Mouse (Mus musculus): ENCODE measurements around the gene Tmem30b.
A peak's percentile ranks its signal among the peaks of the same experiment; 100 is the strongest.
"Not testable (repeated sequence)": the region's sequence is repeated elsewhere in the genome, so short reads cannot be mapped to it uniquely, and the experiment has no call there.

The Tmem30b gene

GRCm38 (mm10) chr12:73558525-73559195 is 12.5 kb upstream of the Tmem30b start:
- DNase-seq (ENCODE audit: low read depth), result no peak

GRCm38 (mm10) chr12:73554155-73554554 is 8.0 kb upstream of the Tmem30b start:
- peak; percentile 93 for DNase-seq (ENCODE audit: low read depth)

GRCm38 (mm10) chr12:73548259-73548658 is 2.1 kb upstream of the Tmem30b start:
- no peak for DNase-seq (ENCODE audit: low read depth)

- peak; percentile 16 for DNase-seq (ENCODE audit: low read depth)
Observed at GRCm38 (mm10) chr12:73547646-73548045, 1.5 kb upstream of the Tmem30b start.

- no peak for DNase-seq (ENCODE audit: low read depth)
Observed at GRCm38 (mm10) chr12:73545672-73546085, 513 bp downstream of the Tmem30b start.

GRCm38 (mm10) chr12:73544736-73545671 is 1.2 kb downstream of the Tmem30b start:
- DNase-seq (ENCODE audit: low read depth), result no peak

- no peak for DNase-seq (ENCODE audit: low read depth)
Observed at GRCm38 (mm10) chr12:73543191-73543590, 3.0 kb downstream of the Tmem30b start.

GRCm38 (mm10) chr12:73540402-73540801 is 5.8 kb downstream of the Tmem30b start:
- DNase-seq (ENCODE audit: low read depth), result no peak

GRCm38 (mm10) chr12:73539151-73539550 is 7.0 kb downstream of the Tmem30b start:
- DNase-seq (ENCODE audit: low read depth), result peak; percentile 32

- DNase-seq (ENCODE audit: low read depth), result not testable (repeated sequence)
Observed at GRCm38 (mm10) chr12:73538139-73538508, 8.1 kb downstream of the Tmem30b start.

GRCm38 (mm10) chr12:73537499-73538138 is 8.6 kb downstream of the Tmem30b start:
- DNase-seq (ENCODE audit: low read depth), result peak; percentile 86

- peak; percentile 83 for DNase-seq (ENCODE audit: low read depth)
Observed at GRCm38 (mm10) chr12:73534591-73534990, 11.6 kb downstream of the Tmem30b start.

- peak; percentile 53 for DNase-seq (ENCODE audit: low read depth)
Observed at GRCm38 (mm10) chr12:73531889-73532479, 14.2 kb downstream of the Tmem30b start.

GRCm38 (mm10) chr12:73529590-73529989 is 16.6 kb downstream of the Tmem30b start:
- DNase-seq (ENCODE audit: low read depth), result no peak

- DNase-seq (ENCODE audit: low read depth), result no peak
Observed at GRCm38 (mm10) chr12:73529131-73529530, 17.1 kb downstream of the Tmem30b start.

GRCm38 (mm10) chr12:73528142-73528541 is 18.1 kb downstream of the Tmem30b start:
- DNase-seq (ENCODE audit: low read depth), result not testable (repeated sequence)

- no peak for DNase-seq (ENCODE audit: low read depth)
Observed at GRCm38 (mm10) chr12:73525254-73525885, 20.8 kb downstream of the Tmem30b start.

- no peak for DNase-seq (ENCODE audit: low read depth)
Observed at GRCm38 (mm10) chr12:73523066-73523465, 23.1 kb downstream of the Tmem30b start.

- no peak for DNase-seq (ENCODE audit: low read depth)
Observed at GRCm38 (mm10) chr12:73521944-73522343, 24.2 kb downstream of the Tmem30b start.

- DNase-seq (ENCODE audit: low read depth), result no peak
Observed at GRCm38 (mm10) chr12:73521238-73521841, 24.9 kb downstream of the Tmem30b start.

- no peak for DNase-seq (ENCODE audit: low read depth)
Observed at GRCm38 (mm10) chr12:73517768-73518167, 28.4 kb downstream of the Tmem30b start.

Data from 416B (cell line).